ENCODE assay signal across 19 mouse cellular contexts in the genomic region with DNA sequence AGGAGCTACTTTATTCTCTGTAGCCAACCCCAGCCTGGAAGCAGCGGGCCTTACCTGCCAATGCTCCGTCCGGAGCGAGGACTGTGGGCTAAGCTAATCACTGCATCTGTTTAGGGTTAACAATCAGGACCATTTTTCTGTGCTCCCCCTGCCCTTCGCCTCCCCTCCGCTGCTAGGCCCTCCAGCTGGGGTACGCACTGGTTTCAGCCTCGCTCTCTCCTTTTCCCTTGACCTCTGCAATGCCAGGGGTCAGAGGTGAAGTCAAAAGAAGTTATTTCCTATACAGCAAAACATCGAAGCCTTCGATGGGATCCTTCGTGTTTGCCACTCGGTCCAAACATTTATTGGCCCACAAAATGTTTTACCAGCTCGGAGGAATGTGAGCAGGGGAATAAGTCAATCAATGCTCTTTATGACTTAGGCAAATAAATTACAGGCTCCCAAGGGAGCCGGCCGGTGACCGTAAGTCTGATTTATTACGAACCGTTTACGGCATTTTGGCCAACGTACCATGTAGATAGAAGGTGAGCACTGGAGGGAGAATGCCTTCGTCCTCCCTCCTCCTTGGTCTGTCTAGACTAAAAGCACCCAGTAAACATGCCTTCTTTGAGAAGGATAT.
DNase-seq lines count a peak whose midpoint lies in the region; ATAC-seq lines count a peak whose summit lies in the region.
"Had no signal": no experiment of that assay in that cellular context is flagged by ENCODE, and none has a peak within 500 bp of the region (broad histone marks: within the 10 kb centered on the region; RNA-seq: fewer than 3 reads in every experiment).

No protein-coding gene starts in this region.

- H3K27ac ChIP-seq in neural tube, embryonic 15.5 days (replicated peaks), result no peak overlapping the region
- H3K27ac ChIP-seq in limb, embryonic 11.5 days (replicated peaks; ENCODE audit: low read depth, low read length), result peak overlapping the region; percentile 32
- 0 out of 2 replicates have a peak overlapping the region, but pooled peaks have one; percentile 2 for H3K27ac ChIP-seq in stomach, embryonic 16.5 days (ENCODE audit: low read length)
- H3K27ac ChIP-seq: embryonic facial prominence, embryonic 15.5 days; forebrain, embryonic 13.5 days; hindbrain, embryonic 14.5 days; lung, embryonic 15.5 days; midbrain, embryonic 15.5 days had no signal

- no peak overlapping the region for H3K4me3 ChIP-seq in neural tube, embryonic 15.5 days (replicated peaks)
- H3K4me3 ChIP-seq in limb, embryonic 11.5 days (ENCODE audit: low read depth, low read length), result no peak overlapping the region
- no peak overlapping the region for H3K4me3 ChIP-seq in stomach, embryonic 16.5 days (replicated peaks; ENCODE audit: low read length)
- H3K4me3 ChIP-seq: embryonic facial prominence, embryonic 15.5 days; forebrain, embryonic 13.5 days; lung, embryonic 15.5 days; midbrain, embryonic 15.5 days had no signal

- peak; percentile 49 for DNase-seq in neural tube, embryonic 10.5 days (ENCODE audit: extremely low spot score, low spot score)
- DNase-seq in forelimb bud, embryonic 11.5 days (ENCODE audit: low read depth, low spot score), result peak; percentile 82
- peak; percentile 68 for DNase-seq in limb, embryonic 11.5 days (ENCODE audit: low spot score)
- no peak for DNase-seq in frontal cortex, postnatal 25 days (ENCODE audit: low spot score in 2 of 2)
- no peak for DNase-seq in heart, adult 11 months
- no peak for DNase-seq in gastrocnemius, postnatal 4 days (ENCODE audit: low spot score in 2 of 2)
- DNase-seq: adrenal gland, postnatal 25 days; cerebellum, adult 2 months; kidney, postnatal 25 days; layer of hippocampus, adult 9-11 months; right cerebral cortex, postnatal 25 days had no signal

- H3K4me1 ChIP-seq in neural tube, embryonic 15.5 days, result peaks cover 29% of the 10 kb centered on the region
- peaks cover 51% of the 10 kb centered on the region for H3K4me1 ChIP-seq in limb, embryonic 11.5 days (ENCODE audit: control insufficient read depth, insufficient read depth, low read length)
- H3K4me1 ChIP-seq in stomach, embryonic 16.5 days (ENCODE audit: control insufficient read depth, insufficient read depth, low read length), result peaks cover 32% of the 10 kb centered on the region

- no peaks in the 10 kb centered on the region for H3K36me3 ChIP-seq in neural tube, embryonic 15.5 days
- H3K36me3 ChIP-seq in limb, embryonic 11.5 days (ENCODE audit: control insufficient read depth, insufficient read depth, low read length), result 0 out of 2 replicates have a peak, but pooled peaks cover 4% of the 10 kb centered on the region
- no peaks in the 10 kb centered on the region for H3K36me3 ChIP-seq in stomach, embryonic 16.5 days (ENCODE audit: control insufficient read depth, insufficient read depth, low read length)
- H3K36me3 ChIP-seq: embryonic facial prominence, embryonic 15.5 days; lung, embryonic 15.5 days; midbrain, embryonic 15.5 days had no signal

- no peaks in the 10 kb centered on the region for H3K9me3 ChIP-seq in neural tube, embryonic 15.5 days (replicated peaks)
- H3K9me3 ChIP-seq in limb, embryonic 11.5 days (ENCODE audit: control insufficient read depth, low read length), result no peaks in the 10 kb centered on the region
- H3K9me3 ChIP-seq in stomach, embryonic 16.5 days (replicated peaks; ENCODE audit: control insufficient read depth, low read length), result no peaks in the 10 kb centered on the region
- H3K9me3 ChIP-seq: embryonic facial prominence, embryonic 15.5 days; forebrain, embryonic 13.5 days; lung, embryonic 15.5 days; midbrain, embryonic 15.5 days had no signal

- H3K4me2 ChIP-seq in neural tube, embryonic 15.5 days, result no peak overlapping the region
- no peak overlapping the region for H3K4me2 ChIP-seq in limb, embryonic 11.5 days (ENCODE audit: low read depth, severe bottlenecking)
- no peak overlapping the region for H3K4me2 ChIP-seq in stomach, embryonic 16.5 days (ENCODE audit: low read depth, low read length)
- H3K4me2 ChIP-seq: embryonic facial prominence, embryonic 15.5 days; forebrain, embryonic 13.5 days; hindbrain, embryonic 14.5 days; liver, embryonic 11.5 days; lung, embryonic 15.5 days; midbrain, embryonic 15.5 days had no signal

- 27% methylated on average over 21 of the region's 21 CpGs for WGBS in neural tube, embryonic 15.5 days
- WGBS in limb, embryonic 11.5 days, result 9% methylated on average over 21 of the region's 21 CpGs
- 62% methylated on average over 21 of the region's 21 CpGs for WGBS in stomach, embryonic 16.5 days

- H3K27me3 ChIP-seq in neural tube, embryonic 15.5 days (replicated peaks), result no peaks in the 10 kb centered on the region
- H3K27me3 ChIP-seq in limb, embryonic 11.5 days (ENCODE audit: control insufficient read depth, insufficient read depth, low read length), result no peaks in the 10 kb centered on the region
- H3K27me3 ChIP-seq in stomach, embryonic 16.5 days (ENCODE audit: control insufficient read depth, insufficient read depth, low read length), result no peaks in the 10 kb centered on the region
- H3K27me3 ChIP-seq: embryonic facial prominence, embryonic 15.5 days; forebrain, embryonic 13.5 days; lung, embryonic 15.5 days; midbrain, embryonic 15.5 days had no signal

- no peak for ATAC-seq in neural tube, embryonic 15.5 days (ENCODE audit: low FRiP score)
- peak; percentile 37; the same call in 1 of the 2 replicates for ATAC-seq in limb, embryonic 11.5 days (ENCODE audit: insufficient number of reproducible peaks, low FRiP score, low TSS enrichment, low read depth)
- ATAC-seq in stomach, embryonic 16.5 days (ENCODE audit: insufficient read depth, low FRiP score), result no peak
- ATAC-seq: forebrain, embryonic 13.5 days; midbrain, embryonic 15.5 days had no signal

- H3K9ac ChIP-seq in neural tube, embryonic 15.5 days (replicated peaks), result no peak overlapping the region
- no peak overlapping the region for H3K9ac ChIP-seq in limb, embryonic 11.5 days (ENCODE audit: low read length)
- no peak overlapping the region for H3K9ac ChIP-seq in stomach, embryonic 16.5 days (ENCODE audit: low read length)
- H3K9ac ChIP-seq: embryonic facial prominence, embryonic 15.5 days; forebrain, embryonic 13.5 days; hindbrain, embryonic 14.5 days; lung, embryonic 15.5 days; midbrain, embryonic 15.5 days had no signal

Comparison
In these comparisons a context has a peak if more than half of its experiments do, and no peak if none do; other contexts are left out.
1. DNase-seq: peak in neural tube, embryonic 10.5 days (single experiment), forelimb bud, embryonic 11.5 days (single experiment) and limb, embryonic 11.5 days (single experiment); none in frontal cortex, postnatal 25 days (0 of 2), heart, adult 11 months (single experiment) and gastrocnemius, postnatal 4 days (0 of 2).